ENCODE assay signal across 8 mouse cellular contexts in genomic region chr5:34931516-34932457, GRCm38 (mm10). TPM values are rescaled to one million over a fixed set of nuclear protein-coding genes. Genes with fewer than 3 reads are reported as not detected.
DNase-seq lines count a peak whose midpoint lies in the region; ATAC-seq and TF ChIP-seq lines count a peak whose summit lies in the region.

No protein-coding gene starts in this region.

- H3K27ac ChIP-seq in brown adipose tissue, adult 24 weeks (replicated peaks; ENCODE audit: low read depth, low read length) = peak overlapping the region; percentile 93
- peak overlapping the region; percentile 65 for H3K27ac ChIP-seq in liver, postnatal 0 days (ENCODE audit: low read depth)

- peak; percentile 46 for DNase-seq in Muller cell, postnatal 12 days (ENCODE audit: inconsistent ontology term)
- peak; percentile 39 for DNase-seq in heart, postnatal 4 days
- no peak for DNase-seq in liver, postnatal 0 days
- DNase-seq in urinary bladder, postnatal 25 days (ENCODE audit: low spot score) = no peak
- DNase-seq in urinary bladder, postnatal 10 days (ENCODE audit: low spot score) = no peak
- DNase-seq in frontal cortex, postnatal 14 days (ENCODE audit: low spot score in 2 of 2) = no peak

- no peak overlapping the region for H3K4me2 ChIP-seq in liver, postnatal 0 days (ENCODE audit: low read depth, low read length)

- no peak for TF ChIP-seq CTCF in liver, postnatal 0 days (IDR thresholded peaks at IDR 0.05; ENCODE audit: low read depth)

- no peak for ATAC-seq in liver, postnatal 0 days
- ATAC-seq in CD4-positive, CD25-positive, alpha-beta regulatory T cell, adult 4 months = no peak

- H3K9ac ChIP-seq in liver, postnatal 0 days (replicated peaks) = no peak overlapping the region

- peaks cover 15% of the 10 kb centered on the region for H3K4me1 ChIP-seq in brown adipose tissue, adult 24 weeks (ENCODE audit: control insufficient read depth, insufficient read depth, insufficient read length, low read length)
- H3K4me1 ChIP-seq in liver, postnatal 0 days (ENCODE audit: insufficient read depth) = peaks cover 32% of the 10 kb centered on the region

- no peak for TF ChIP-seq EP300 in liver, postnatal 0 days (IDR thresholded peaks at IDR 0.05; ENCODE audit: low read depth)

- H3K27me3 ChIP-seq in liver, postnatal 0 days (ENCODE audit: insufficient read depth, low read length) = no peaks in the 10 kb centered on the region

- no peaks in the 10 kb centered on the region for H3K9me3 ChIP-seq in liver, postnatal 0 days (ENCODE audit: low read length)

- no peak overlapping the region for H3K4me3 ChIP-seq in brown adipose tissue, adult 24 weeks (ENCODE audit: insufficient read depth, low read depth, low read length)
- H3K4me3 ChIP-seq in liver, postnatal 0 days (ENCODE audit: low read depth, low read length) = no peak overlapping the region

- H3K36me3 ChIP-seq in liver, postnatal 0 days (replicated peaks; ENCODE audit: insufficient read depth, low read length) = no peaks in the 10 kb centered on the region

- 59% methylated on average over 11 of the region's 11 CpGs for WGBS in liver, postnatal 0 days (ENCODE audit: insufficient replicate concordance)

RNA-seq across cellular contexts. Expression of gene Rgs12, which starts 17.5 kb away (rescaled TPM):
- polyA plus RNA-seq in brown adipose tissue, adult 24 weeks (2012; ENCODE audit: insufficient read depth, insufficient read length, missing spikeins) = 2.7 and 4.7 TPM in 2 replicates
- 10 to 100 TPM; 49.8 to 60.4 TPM for total RNA-seq in heart, postnatal 4 days (2021)
- 6.9 and 7.3 TPM in 2 replicates for polyA plus RNA-seq in liver, postnatal 0 days (2015; fragmentation: Nextera tagmentation; extraction: Ambion mirVana)
- polyA plus RNA-seq in CD4-positive, CD25-positive, alpha-beta regulatory T cell, adult 4 months (2017; shearing (Covaris generic)) = 10 to 100 TPM in 1 of 2 experiments, 1 to 10 TPM in 1; 5.3 to 11.0 TPM

RNA-seq across cellular contexts. Expression of gene Msantd1, which starts 24.0 kb away (rescaled TPM):
- 0.92 TPM in 1 of 2 replicates, not detected in the other for polyA plus RNA-seq in brown adipose tissue, adult 24 weeks (2012; ENCODE audit: insufficient read depth, insufficient read length, missing spikeins)
- total RNA-seq in heart, postnatal 4 days (2021) = under 1 TPM; 0.19 to 0.90 TPM
- 0.05 and 0.22 TPM in 2 replicates for polyA plus RNA-seq in liver, postnatal 0 days (2015; fragmentation: Nextera tagmentation; extraction: Ambion mirVana)
- polyA plus RNA-seq in CD4-positive, CD25-positive, alpha-beta regulatory T cell, adult 4 months (2017; shearing (Covaris generic)) = 1 to 10 TPM; 1.6 to 2.0 TPM

Comparison
In these comparisons a context has a peak if more than half of its experiments do, and no peak if none do; other contexts are left out.
1. DNase-seq: peak in Muller cell, postnatal 12 days (single experiment) and heart, postnatal 4 days (single experiment); none in liver, postnatal 0 days (single experiment), urinary bladder, postnatal 25 days (single experiment), urinary bladder, postnatal 10 days (single experiment) and frontal cortex, postnatal 14 days (0 of 2).